Mouse (Mus musculus) right cerebral cortex, adult 2 months (tissue): ENCODE measurements around the gene Scml4.
A peak's percentile ranks its signal among the peaks of the same experiment; 100 is the strongest.

Source experiments
- DNase-seq, 2 experiments: peaks; one replicate each; pipeline ENCODE4 v3.0.0; 2021 to 2022; ENCODE audit warnings: low spot score in 2 of 2

Scml4 gene

DNA sequence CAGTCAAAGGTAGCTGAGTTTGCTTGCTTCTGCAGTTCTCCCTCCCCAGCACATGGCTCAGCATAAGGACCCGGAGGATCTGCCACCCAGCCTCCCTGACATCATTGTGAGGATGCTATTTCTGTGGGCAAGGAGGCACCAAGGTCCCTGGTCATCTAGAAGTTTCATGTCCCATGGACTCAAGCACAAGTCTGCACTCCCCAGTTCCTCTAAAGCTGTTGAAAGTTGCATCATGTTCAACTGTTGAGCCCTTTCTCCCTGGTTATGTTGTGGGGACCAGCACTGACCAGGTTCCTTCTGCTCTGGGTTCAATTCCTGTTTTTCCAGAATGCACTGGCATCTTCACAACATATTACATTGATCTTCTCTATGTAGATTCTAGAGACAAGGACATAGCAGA is 42.9 kb downstream of the Scml4 start:
- DNase-seq = no peak

DNA sequence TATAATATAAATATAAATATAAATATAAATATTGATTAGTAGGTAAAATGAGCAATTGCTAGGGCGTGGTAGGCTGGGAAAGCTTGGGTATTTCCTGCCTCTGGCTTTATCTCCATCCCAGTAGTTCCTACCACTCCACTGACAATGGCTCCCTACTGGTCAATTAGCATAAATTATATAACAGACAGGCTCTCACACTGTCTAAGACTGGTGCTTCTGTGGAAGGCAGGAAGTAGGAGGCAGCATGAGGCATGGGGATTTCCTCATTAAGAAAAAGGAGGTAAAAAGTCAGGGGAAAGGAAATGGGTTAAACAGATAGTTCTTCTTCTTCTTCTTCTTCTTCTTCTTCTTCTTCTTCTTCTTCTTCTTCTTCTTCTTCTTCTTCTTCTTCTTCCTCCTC is 48.4 kb downstream of the Scml4 start:
- no peak for DNase-seq

DNA sequence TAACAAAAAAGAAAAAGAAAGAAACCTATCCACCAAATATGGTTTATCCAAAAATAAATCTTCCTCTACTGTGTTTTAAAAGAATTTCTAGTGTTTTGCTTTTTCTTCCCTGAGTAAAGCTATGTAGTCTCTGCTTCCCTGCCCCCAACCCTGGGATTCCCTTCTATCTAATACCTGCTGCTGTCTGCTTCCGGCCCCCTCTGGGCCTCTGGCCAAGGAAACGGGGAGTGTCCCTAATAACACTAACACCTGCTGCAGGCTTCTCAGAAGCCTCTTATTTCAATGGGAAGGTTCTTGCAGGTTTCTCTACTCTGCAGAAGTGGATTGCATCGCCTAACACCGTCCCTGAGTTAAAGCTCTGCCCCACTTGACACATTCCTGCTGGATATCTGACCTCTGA is 50.4 kb downstream of the Scml4 start:
- no peak for DNase-seq

GRCm38 (mm10) chr10:42912056-42912455 is 51.9 kb downstream of the Scml4 start:
- DNase-seq = no peak

- no peak for DNase-seq
Observed at GRCm38 (mm10) chr10:42913196-42913595, 53.0 kb downstream of the Scml4 start.

DNA sequence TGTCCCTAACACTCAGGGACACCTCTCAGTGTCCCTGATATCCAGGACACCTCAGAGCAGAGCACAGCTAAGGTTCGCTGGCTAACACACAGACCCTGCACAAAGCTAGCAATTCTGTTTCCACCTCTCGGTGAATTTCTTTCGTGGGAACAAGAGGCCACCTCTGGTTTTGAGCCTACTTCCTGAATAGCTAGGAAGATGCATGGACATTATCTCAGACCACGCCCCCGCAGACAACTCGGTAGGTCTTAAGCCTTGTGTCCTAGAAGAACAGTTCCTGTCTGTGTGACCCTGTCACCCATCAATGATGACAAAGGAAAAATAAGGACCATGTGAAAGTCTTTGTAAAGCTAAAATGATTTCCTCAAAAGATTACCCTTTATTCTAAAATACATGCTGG is 54.0 kb downstream of the Scml4 start:
- DNase-seq = no peak

DNA sequence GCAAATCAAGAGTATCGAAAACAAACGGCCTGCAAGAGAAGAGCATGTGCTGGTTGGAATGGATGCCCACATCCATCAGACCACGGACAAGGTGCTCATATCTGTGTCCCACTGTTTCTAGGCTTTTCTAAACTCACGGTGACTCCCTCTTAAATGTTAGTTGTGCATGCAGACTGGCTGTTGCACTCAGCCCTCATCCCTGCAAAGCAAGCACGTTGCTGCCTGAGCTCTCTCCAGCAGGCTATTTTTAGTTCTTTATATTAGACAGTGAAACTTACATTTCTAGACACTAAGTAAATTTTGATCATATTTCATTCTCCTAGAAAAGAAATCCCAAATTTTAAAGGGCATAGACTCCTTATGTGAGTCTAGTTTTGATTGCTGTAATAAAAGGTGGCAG is 57.2 kb downstream of the Scml4 start:
- DNase-seq = no peak

- no peak for DNase-seq
Observed at GRCm38 (mm10) chr10:42919786-42920185, 59.6 kb downstream of the Scml4 start.

DNA sequence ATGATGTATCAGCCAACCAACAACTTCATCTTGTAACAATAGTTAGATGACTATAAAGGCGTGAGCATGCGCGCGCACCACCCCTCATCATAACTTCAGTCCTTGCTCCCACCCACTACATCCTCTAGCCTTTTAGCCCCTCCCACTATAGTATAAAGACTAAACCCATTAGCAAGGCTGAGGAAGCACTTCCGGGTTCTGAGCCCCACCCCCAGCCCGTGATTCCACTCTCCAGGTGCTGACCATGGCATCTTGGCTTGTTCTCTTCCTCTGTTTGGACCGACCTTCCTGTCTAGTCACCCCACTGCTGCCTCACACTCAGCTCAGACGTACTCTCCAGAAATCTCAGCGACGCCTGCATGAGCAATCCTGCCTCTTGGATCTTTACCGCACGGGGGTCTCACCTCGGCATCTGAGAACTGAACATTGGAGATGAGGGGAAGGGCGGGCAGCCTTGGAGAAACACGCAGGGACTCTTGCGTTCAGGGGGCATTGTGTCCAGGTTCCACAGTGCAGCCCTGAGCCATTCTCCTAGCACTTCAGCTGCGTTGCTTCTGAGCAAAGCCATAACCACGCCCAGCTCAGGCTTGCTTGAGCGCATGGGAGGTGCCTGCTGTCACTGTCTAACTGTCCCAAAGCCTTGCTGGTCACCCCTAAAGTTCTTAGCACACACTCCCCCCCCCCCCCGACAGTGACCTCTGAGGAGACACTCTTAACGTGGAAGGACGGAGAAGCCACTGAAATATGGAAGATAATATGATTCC is 65.1 kb downstream of the Scml4 start:
- no peak for DNase-seq

DNA sequence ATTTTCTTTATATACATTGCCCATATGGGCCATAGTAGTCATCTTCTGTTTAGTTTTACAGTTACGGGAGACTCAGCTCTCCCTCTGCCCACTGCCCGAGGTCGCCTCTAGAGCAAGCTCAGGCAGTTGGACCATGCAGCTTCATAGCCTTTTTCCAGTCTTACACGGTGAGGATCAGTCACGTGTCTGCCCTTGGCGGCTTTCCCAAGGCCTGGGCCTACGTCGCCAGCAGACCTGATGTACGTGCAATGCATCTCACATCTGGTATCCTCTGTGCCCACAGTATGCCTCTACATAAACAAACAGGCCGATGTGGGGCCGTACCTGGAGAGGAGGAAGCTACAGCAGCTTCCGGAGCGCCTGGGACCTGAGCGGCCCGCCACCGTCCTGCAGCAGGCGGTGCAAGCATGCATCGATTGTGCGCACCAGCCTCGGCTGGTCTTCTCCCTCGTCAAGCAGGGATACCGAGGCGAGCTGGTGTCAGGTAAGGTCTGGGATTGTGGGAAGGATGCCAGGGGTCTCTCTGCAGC is 70.0 kb downstream of the Scml4 start:
- no peak for DNase-seq

DNA sequence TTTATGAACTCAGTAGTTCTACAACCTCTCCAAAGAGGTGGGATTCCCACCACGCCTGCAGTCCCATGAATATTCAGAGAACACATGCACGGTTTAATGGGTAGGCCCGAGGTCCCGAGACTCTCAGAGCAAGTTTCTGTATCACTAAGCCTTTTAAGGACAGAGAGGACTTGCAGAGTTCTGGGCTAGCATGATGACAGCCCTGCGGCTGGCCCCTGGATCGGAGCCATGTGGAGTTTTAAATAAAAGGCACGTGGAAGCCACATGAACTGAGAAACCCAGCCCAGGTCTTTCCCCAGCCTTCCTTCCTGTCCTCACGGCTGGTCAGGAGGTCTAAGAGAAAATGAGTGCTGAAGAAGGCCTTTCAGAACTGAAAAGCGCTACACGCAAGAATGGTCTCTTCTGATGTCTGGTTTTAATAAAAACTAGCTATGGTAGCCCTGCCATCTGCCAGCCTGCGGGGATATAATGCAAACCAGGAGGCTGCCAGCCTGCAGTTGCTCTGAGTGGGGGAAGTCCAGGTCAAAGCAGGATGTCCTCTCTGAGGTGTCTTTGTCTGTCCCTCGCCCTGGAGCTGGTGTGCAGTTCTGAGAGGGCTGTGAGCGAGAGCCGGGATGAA is 72.8 kb downstream of the Scml4 start:
- DNase-seq = no peak

- DNase-seq = no peak
Observed at GRCm38 (mm10) chr10:42934672-42935071, 74.5 kb downstream of the Scml4 start.

DNA sequence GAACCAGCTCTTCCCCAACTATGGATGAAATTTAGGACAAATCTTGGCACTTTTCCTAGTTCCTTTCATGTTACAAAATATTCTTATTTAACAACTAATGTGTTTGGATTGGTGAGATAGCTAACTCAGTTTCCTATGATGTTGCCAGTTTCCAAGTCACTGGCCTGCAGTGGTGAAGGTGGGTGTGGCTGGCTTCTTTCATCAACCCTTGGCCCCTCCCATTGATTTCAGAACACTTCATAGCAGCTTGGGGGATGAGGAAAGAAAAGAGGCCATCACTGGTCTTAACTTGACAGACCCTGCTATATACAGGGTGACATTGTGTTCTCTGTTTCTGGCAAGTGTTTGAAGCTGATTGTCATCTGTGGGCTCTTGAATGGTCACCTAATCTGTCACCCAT is 76.0 kb downstream of the Scml4 start:
- no peak for DNase-seq

GRCm38 (mm10) chr10:42938361-42938760 is 78.2 kb downstream of the Scml4 start:
- no peak for DNase-seq

GRCm38 (mm10) chr10:42939691-42940090 is 79.5 kb downstream of the Scml4 start:
- peak in 1 of 2 experiments; percentile 37 for DNase-seq

DNA sequence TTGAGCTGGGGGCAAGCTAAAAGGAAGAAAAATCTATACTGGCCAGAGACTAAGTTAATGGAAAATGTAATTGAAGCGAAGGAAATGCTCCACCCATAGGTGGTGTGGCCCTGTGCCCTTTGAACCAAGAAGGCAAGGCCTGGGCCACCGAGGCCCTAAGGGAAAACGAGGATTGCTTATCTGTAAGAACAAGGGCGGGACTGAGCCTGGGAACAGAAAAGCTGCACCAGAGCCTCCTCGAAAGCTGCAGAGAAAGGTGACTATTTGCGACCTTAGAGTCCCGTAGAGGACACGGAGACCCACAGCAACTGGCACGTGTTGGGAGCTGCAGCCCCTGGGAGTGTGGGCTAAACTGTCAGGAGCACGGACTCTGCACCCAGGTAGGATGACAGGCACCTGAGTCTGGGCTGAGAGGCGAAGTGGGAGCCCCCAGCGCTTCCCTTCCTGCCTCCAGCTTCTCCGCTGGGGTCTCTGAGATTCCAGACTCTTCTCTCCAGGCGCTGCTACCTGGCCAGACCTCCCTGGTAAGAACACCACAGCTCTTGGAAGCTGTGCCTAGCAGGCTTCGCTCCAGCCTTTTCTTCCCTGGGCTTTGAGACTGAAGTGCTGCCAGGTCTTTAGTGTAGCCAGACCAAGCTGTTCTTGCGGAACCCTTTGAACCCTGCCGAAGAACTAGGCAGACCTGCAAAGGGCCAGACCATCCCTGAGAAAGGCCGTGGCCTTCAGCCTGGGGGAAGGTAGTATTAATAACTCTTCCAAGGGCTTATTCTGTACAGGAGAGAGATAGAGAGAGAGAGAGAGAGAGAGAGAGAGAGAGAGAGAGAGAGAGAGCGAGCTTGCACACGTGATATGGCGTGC is 80.3 kb downstream of the Scml4 start:
- no peak for DNase-seq

- DNase-seq = no peak
Observed at GRCm38 (mm10) chr10:42941278-42941677, 81.1 kb downstream of the Scml4 start.

GRCm38 (mm10) chr10:42941697-42942221 is 81.6 kb downstream of the Scml4 start:
- peak; percentile 63 to 73 for DNase-seq

- no peak for DNase-seq
Observed at GRCm38 (mm10) chr10:42942300-42942699, 82.1 kb downstream of the Scml4 start.

DNA sequence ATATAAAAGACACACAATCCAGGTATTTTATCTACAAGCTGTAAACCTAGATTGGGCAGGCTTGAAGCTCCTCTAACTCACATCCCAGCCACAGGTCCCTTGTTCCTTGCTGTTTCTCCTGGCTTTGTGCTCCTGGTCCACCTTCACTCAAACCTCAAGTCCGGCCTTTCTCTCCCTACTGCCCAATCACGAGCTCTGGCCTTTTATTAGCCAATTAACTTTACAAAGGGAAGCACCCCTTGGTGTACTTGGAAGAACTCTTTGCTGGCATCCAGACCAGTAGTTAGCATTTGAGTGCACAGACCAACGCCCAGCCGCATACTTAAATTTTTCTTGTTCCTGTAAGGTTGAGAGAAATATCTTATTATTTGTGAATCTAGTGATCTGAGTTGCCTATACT is 85.1 kb downstream of the Scml4 start:
- no peak for DNase-seq

GRCm38 (mm10) chr10:42947336-42947735 is 87.2 kb downstream of the Scml4 start:
- no peak for DNase-seq

DNA sequence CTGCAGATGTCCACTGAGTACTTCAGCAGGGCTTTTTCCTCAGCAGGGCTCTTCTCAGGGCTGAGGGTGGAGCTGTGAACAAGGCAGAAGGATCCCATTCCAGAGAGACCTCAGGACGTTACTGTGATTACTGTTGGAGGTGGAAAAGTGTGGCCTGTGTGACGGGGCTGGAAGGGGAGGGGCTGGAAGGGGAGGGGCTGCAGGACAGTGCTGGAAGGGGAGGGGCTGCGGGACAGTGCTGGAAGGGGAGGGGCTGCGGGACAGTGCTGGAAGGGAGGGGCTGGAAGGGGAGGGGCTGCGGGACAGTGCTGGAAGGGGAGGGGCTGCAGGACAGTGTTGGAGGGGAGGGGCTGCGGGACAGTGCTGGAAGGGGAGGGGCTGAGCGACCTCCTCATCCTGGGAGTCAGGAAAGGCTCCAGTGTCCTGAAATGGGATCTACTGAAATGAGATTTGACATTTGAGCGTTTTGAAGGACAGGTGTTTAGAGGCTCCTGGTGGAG is 90.1 kb downstream of the Scml4 start:
- DNase-seq = no peak
